In the genomic region with DNA sequence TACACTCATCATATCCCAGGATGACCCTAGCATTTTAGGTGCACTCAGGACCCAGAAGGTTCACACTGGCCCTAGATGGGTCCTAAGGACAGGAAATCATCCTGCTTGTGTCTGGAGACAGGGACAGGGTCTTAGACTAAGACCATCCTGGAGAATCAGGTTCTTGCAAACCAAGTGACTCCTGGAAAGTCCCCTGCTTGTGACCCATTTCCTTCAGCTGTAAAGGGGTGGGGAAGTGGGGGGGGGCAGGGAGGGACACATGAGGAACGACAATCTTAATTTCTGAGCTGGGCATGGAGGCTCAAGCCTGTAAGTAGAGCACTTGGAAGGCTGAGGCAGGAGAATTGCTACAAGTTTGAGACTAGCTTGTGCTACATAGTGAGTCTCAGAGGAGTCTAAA, we compare ENCODE assay signal across 20 mouse cellular contexts.
DNase-seq lines count a peak whose midpoint lies in the region; ATAC-seq and TF ChIP-seq lines count a peak whose summit lies in the region.
"Had no signal": no experiment of that assay in that cellular context is flagged by ENCODE, and none has a peak within 500 bp of the region (broad histone marks: within the 10 kb centered on the region; RNA-seq: fewer than 3 reads in every experiment).

No protein-coding gene starts in this region.

- DNase-seq in layer of hippocampus, adult 2 months (ENCODE audit: low spot score in 2 of 2) = no peak
- no peak for DNase-seq in layer of hippocampus, postnatal 10 days (ENCODE audit: low spot score in 2 of 2)
- DNase-seq in embryonic facial prominence, embryonic 10.5 days (ENCODE audit: low spot score) = no peak
- no peak for DNase-seq in adrenal gland, postnatal 10 days
- DNase-seq: cerebellum, adult 11 months; cerebellum, postnatal 36 days; heart, adult 11 months; layer of hippocampus, postnatal 36 days; retina, postnatal 1 day had no signal

- H3K36me3 ChIP-seq in embryonic facial prominence, embryonic 10.5 days (replicated peaks) = no peaks in the 10 kb centered on the region
- H3K36me3 ChIP-seq: heart, embryonic 15.5 days; hindbrain, embryonic 12.5 days; liver, embryonic 12.5 days; lung, embryonic 15.5 days; midbrain, embryonic 13.5 days had no signal

- ATAC-seq in CD4-positive, CD25-positive, alpha-beta regulatory T cell, adult 4 months = peak; percentile 77
- ATAC-seq in neutrophil, adult 5-6 weeks (ENCODE audit: extremely low read depth, insufficient number of reproducible peaks, low FRiP score, poor library complexity, severe bottlenecking) = 0 out of 2 replicates have a peak, but pooled peaks have one; percentile 20
- no peak for ATAC-seq in erythroid progenitor cell, adult 5-6 weeks (replicated peaks; ENCODE audit: low FRiP score, poor library complexity, severe bottlenecking)
- ATAC-seq: forebrain, embryonic 16.5 days; intestine, postnatal 0 days; midbrain, embryonic 13.5 days; Patski had no signal

- H3K4me1 ChIP-seq in embryonic facial prominence, embryonic 10.5 days = peaks cover 66% of the 10 kb centered on the region

- no peaks in the 10 kb centered on the region for H3K9me3 ChIP-seq in embryonic facial prominence, embryonic 10.5 days
- H3K9me3 ChIP-seq: heart, embryonic 15.5 days; hindbrain, embryonic 12.5 days; liver, embryonic 12.5 days; lung, embryonic 15.5 days; midbrain, embryonic 13.5 days had no signal

- no peaks in the 10 kb centered on the region; the same call in 1 of the 2 replicates for H3K27me3 ChIP-seq in embryonic facial prominence, embryonic 10.5 days (replicated peaks; ENCODE audit: low read depth, poor library complexity, severe bottlenecking)
- H3K27me3 ChIP-seq: heart, embryonic 15.5 days; liver, embryonic 12.5 days; lung, embryonic 15.5 days; midbrain, embryonic 13.5 days; Patski had no signal

- H3K27ac ChIP-seq in layer of hippocampus, adult 2 months = 0 out of 2 replicates have a peak overlapping the region, but pooled peaks have one; percentile 14
- H3K27ac ChIP-seq in embryonic facial prominence, embryonic 10.5 days (replicated peaks) = peak overlapping the region; percentile 83
- H3K27ac ChIP-seq: heart, embryonic 15.5 days; hindbrain, embryonic 12.5 days; liver, embryonic 12.5 days; lung, embryonic 15.5 days; midbrain, embryonic 13.5 days had no signal

- 76% methylated on average over 1 of the region's 1 CpGs for WGBS in embryonic facial prominence, embryonic 10.5 days

- no peak for TF ChIP-seq CTCF in layer of hippocampus, adult 2 months (conservative IDR thresholded peaks at IDR 0.05)

- no peak overlapping the region for H3K4me3 ChIP-seq in layer of hippocampus, adult 2 months
- no peak overlapping the region for H3K4me3 ChIP-seq in embryonic facial prominence, embryonic 10.5 days
- H3K4me3 ChIP-seq: heart, embryonic 15.5 days; hindbrain, embryonic 12.5 days; liver, embryonic 12.5 days; lung, embryonic 15.5 days; midbrain, embryonic 13.5 days had no signal
